Mouse (Mus musculus) cerebellum, adult 2 months (tissue): Measurements from ENCODE around the gene Smtnl1.

Experiments
- CTCF ChIP-seq: fragments of 200-500 bp; IDR thresholded peaks from 2 replicates; pipeline ENCODE4 v1.5.1; 2011; ENCODE audit warnings: low read depth, mild to moderate bottlenecking, control low read depth, low read length, moderate library complexity, borderline replicate concordance; ENCODE audit not compliant: insufficient read depth
- POLR2A ChIP-seq: fragments of 200-500 bp; IDR thresholded peaks from 2 replicates; pipeline ENCODE4 v1.6.1; 2011; ENCODE audit warnings: low read length, control low read depth, borderline replicate concordance; ENCODE audit not compliant: insufficient read depth

DNA sequence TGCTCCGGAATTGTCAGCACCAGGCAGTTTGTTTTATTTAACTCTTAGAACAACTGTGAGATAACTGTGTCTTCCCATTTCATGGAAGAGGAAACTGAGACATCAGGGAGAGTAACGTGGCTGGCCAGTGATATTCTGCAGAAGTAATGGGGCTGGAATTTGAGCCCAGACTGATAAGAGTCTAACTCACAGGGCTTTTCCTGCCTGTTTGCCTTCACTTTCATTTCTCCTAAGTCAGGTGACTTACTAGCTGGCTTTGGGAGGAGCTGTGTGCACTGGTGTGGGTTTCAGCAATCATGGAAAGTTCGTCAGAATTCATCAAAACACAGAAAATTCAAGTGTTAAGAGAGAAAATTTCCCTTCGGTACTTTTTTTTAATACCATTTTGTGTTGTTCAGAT is 22.1 kb downstream of the Smtnl1 start:
- TF ChIP-seq POLR2A (no peak), CTCF (no peak)
